Mouse (Mus musculus) neural tube, embryonic 15.5 days (tissue): ENCODE measurements around the gene Pdxdc1. TPM values are rescaled to one million over a fixed set of nuclear protein-coding genes. Genes with fewer than 3 reads are reported as not detected.

ENCODE experiments used
- ATAC-seq: fragments of 200-750 bp; cut with Nextera tagmentation; 2 replicates; pipeline ENCODE4 v1.8.0; 2017; ENCODE audit warnings: mild to moderate bottlenecking, moderate TSS enrichment, moderate library complexity; ENCODE audit not compliant: low FRiP score
- H3K27ac ChIP-seq: fragments of 300-500 bp; sonication (generic); replicated peaks from 2 replicates; pipeline ENCODE4 v1.5.1; 2015; ENCODE audit warnings: mild to moderate bottlenecking, inconsistent platforms
- H3K27me3 ChIP-seq: fragments of 300-500 bp; sonication (generic); replicated peaks from 2 replicates; pipeline ENCODE4 v1.6.1; 2015; ENCODE audit warnings: inconsistent platforms
- H3K36me3 ChIP-seq: fragments of 300-500 bp; sonication (generic); 2 replicates; pipeline ENCODE4 v1.6.1; 2015; ENCODE audit warnings: inconsistent platforms
- H3K4me1 ChIP-seq: fragments of 300-500 bp; sonication (generic); 2 replicates; pipeline ENCODE4 v1.6.1; 2015; ENCODE audit warnings: inconsistent platforms
- H3K4me2 ChIP-seq: fragments of 300-500 bp; sonication (generic); 2 replicates; pipeline ENCODE4 v1.6.1; 2015; ENCODE audit warnings: inconsistent platforms, mild to moderate bottlenecking, moderate library complexity
- H3K4me3 ChIP-seq: fragments of 300-500 bp; sonication (generic); replicated peaks from 2 replicates; pipeline ENCODE4 v1.5.1; 2015; ENCODE audit warnings: mild to moderate bottlenecking, inconsistent platforms
- H3K9ac ChIP-seq: fragments of 300-500 bp; sonication (generic); replicated peaks from 2 replicates; pipeline ENCODE4 v1.6.1; 2015; ENCODE audit warnings: mild to moderate bottlenecking, inconsistent platforms
- H3K9me3 ChIP-seq: fragments of 300-500 bp; sonication (generic); replicated peaks from 2 replicates; pipeline ENCODE4 v1.6.1; 2016; ENCODE audit warnings: inconsistent platforms
- WGBS: fragments of 180-500 bp; shearing (Covaris S2); methylation state at CpG from one replicate; pipeline ENCODE4 v1.1.7; 2015; ENCODE audit warnings: mixed read lengths; 5-methylcytosine and 5-hydroxymethylcytosine counted together
- polyA plus RNA-seq: library from polyadenylated mRNA; unstranded; fragments of >200 nt; fragmentation: Nextera tagmentation; extraction: Ambion mirVana; gene quantifications from 2 replicates; pipeline ENCODE4 v1.2.1, GENCODE M21; 2015

Pdxdc1 gene
- polyA plus RNA-seq, 1 experiment from 2014 or later: 71.1 TPM

DNA sequence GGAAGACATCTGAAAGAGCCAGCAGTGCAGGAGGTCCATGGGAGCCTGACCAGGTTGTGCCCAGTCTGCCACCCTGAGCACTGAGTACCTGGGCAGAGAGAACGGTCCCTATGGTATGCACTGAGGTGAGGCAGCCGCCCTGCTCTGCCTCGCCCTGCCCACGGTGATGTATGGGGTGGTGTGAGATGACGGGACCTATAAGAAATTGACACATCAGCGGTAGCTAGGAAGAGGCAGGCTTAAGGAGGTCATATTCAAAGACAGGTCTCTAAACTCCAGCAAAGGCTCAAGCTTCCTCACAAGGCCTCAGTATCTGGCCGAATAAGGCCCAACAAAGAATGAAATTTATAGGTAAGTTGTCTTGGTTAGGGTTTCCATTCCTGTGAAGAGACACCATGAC lies 18.9 kb upstream of the Pdxdc1 start:
- no peak for ATAC-seq
- Histone ChIP-seq H3K4me2 (no peak overlapping the region), H3K9me3 (0 out of 2 replicates have a peak, but pooled peaks cover 11% of the 10 kb centered on the region), H3K27me3 (no peaks in the 10 kb centered on the region), H3K27ac (no peak overlapping the region), H3K4me3 (no peak overlapping the region), H3K9ac (no peak overlapping the region), H3K4me1 (no peaks in the 10 kb centered on the region), H3K36me3 (0 out of 2 replicates have a peak, but pooled peaks cover 4% of the 10 kb centered on the region)
- WGBS: 97% methylated on average over 7 of the region's 7 CpGs

DNA sequence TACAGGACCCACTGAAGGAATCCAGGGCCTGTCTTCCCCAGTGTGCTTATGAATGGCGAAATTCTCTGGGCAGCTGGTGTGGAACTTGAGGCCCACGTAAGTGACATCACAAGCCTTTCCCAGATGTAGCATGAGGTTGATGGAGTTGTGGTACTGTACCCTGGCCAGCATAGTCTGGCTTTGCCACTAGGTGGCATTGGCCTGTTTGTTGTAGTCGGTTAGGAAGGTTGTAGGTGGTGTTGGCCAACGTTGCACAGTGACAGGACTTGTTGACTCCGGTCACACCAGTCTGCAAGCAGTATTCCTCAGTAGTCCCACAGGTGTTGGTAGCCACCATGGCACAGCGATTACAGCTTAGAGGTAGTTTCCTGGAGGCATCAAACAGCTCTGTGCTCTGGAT lies 18.1 kb upstream of the Pdxdc1 start:
- H3K4me2 ChIP-seq: no peak overlapping the region
- H3K36me3 ChIP-seq: peaks cover 6% of the 10 kb centered on the region; the same call in 1 of the 2 replicates
- H3K4me3 ChIP-seq: no peak overlapping the region
- no peak overlapping the region for H3K27ac ChIP-seq
- no peaks in the 10 kb centered on the region for H3K4me1 ChIP-seq
- 0 out of 2 replicates have a peak, but pooled peaks cover 15% of the 10 kb centered on the region for H3K9me3 ChIP-seq
- H3K9ac ChIP-seq: no peak overlapping the region
- 93% methylated on average over 6 of the region's 6 CpGs for WGBS
- ATAC-seq: no peak
- no peaks in the 10 kb centered on the region for H3K27me3 ChIP-seq

DNA sequence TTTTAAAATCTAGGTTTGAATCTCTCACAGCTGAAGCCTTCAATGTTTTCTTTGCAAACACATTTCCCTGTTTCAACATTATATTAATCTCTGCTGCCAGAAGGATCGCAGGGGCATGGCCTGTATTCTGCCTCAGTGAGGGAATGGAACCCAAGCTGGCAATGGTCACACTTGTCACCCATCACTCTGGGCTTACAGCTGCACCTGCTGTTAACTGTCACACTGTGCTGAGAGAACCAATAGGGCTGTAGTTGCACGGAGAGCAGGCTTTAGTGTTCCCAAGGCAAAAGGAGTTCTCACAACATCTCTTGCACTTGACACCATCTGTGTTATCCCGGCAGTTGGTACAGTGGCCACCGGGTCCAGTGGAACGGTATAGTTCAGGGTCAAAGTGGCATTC lies 17.2 kb upstream of the Pdxdc1 start:
- WGBS: 93% methylated on average over 5 of the region's 5 CpGs
- Histone ChIP-seq H3K4me3 (no peak overlapping the region), H3K36me3 (peaks cover 13% of the 10 kb centered on the region; the same call in 1 of the 2 replicates), H3K27ac (no peak overlapping the region), H3K4me2 (no peak overlapping the region), H3K27me3 (no peaks in the 10 kb centered on the region), H3K9ac (no peak overlapping the region), H3K9me3 (0 out of 2 replicates have a peak, but pooled peaks cover 15% of the 10 kb centered on the region), H3K4me1 (no peaks in the 10 kb centered on the region)
- no peak for ATAC-seq

DNA sequence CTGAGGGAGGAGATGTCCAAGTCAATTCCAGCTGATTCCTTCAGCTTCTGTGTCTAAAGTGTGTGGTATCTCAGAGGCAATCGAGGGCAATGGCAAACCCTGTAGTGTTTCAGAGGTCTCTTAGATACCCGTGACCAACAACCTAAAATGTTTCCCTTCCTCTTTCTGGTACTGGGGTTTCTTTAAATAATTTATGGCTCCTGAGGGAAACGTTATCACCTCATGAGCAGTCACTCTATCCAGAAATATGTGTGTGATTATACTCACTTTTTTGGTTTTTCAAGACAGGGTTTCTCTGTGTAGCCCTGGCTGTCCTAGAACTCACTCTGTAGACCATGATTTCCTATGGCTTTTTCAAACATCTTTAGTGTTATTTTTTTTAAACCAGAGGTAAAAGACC lies 4.4 kb upstream of the Pdxdc1 start:
- H3K9ac ChIP-seq: no peak overlapping the region
- H3K27me3 ChIP-seq: no peaks in the 10 kb centered on the region
- no peaks in the 10 kb centered on the region for H3K9me3 ChIP-seq
- H3K4me1 ChIP-seq: peaks cover 3% of the 10 kb centered on the region; the same call in 1 of the 2 replicates
- ATAC-seq: no peak
- no peak overlapping the region for H3K27ac ChIP-seq
- no peak overlapping the region for H3K4me2 ChIP-seq
- 81% methylated on average over 3 of the region's 3 CpGs for WGBS
- no peaks in the 10 kb centered on the region for H3K36me3 ChIP-seq
- no peak overlapping the region for H3K4me3 ChIP-seq

DNA sequence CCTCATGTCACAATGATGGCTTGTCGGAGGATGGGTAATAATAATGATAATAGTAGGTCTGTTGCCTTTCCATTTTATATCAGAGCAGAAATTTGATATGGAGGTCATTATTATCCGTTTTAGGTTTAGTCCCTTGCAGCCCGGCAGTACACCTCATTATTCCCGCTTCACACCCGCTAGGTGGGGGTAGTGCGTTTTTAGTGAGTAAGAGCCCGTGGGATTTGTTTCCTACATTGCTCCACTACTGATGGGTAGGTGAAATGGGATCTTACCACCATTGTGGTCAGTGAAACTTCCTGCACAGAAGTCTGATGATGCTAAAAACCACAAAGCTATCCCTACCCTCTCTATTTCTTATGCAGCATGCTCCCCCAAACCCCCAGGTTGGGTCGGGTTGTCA lies 557 bp upstream of the Pdxdc1 start:
- Histone ChIP-seq H3K36me3 (no peaks in the 10 kb centered on the region), H3K4me2 (peak overlapping the region; percentile 72), H3K27me3 (no peaks in the 10 kb centered on the region), H3K9me3 (no peaks in the 10 kb centered on the region), H3K27ac (peak overlapping the region; percentile 93), H3K9ac (peak overlapping the region; percentile 71), H3K4me1 (peaks cover 18% of the 10 kb centered on the region), H3K4me3 (peak overlapping the region; percentile 70)
- peak; percentile 90 for ATAC-seq
- 5% methylated on average over 8 of the region's 8 CpGs for WGBS

DNA sequence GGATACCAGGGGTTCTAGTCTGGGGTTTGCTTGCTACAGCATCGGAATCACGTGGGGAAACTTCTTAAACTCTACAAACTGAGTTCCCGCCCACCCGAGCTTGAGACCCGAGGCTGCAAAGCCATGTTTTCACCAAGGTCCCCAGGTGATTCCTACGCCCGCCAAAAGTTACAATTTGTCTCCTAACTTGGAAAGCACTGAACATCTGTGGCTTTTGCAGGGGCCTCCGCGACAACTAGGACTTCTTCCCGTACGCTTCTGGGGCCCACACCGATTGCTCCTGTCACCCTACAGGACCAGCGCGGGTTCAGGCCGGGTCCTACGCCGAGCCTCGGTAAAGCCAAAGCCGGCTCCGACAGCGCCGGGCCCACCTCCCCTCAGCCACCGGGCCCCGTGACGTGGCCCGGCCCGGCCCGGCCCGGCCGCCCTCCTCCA lies 517 bp downstream of the Pdxdc1 start:
- no peak for ATAC-seq
- Histone ChIP-seq H3K9ac (peak overlapping the region; percentile 71), H3K9me3 (no peaks in the 10 kb centered on the region), H3K4me1 (peaks cover 18% of the 10 kb centered on the region), H3K4me3 (peak overlapping the region; percentile 70), H3K27ac (peak overlapping the region; percentile 93), H3K36me3 (no peaks in the 10 kb centered on the region), H3K27me3 (no peaks in the 10 kb centered on the region), H3K4me2 (peak overlapping the region; percentile 72)
- WGBS: under 1% methylated on average over 30 of the region's 30 CpGs

DNA sequence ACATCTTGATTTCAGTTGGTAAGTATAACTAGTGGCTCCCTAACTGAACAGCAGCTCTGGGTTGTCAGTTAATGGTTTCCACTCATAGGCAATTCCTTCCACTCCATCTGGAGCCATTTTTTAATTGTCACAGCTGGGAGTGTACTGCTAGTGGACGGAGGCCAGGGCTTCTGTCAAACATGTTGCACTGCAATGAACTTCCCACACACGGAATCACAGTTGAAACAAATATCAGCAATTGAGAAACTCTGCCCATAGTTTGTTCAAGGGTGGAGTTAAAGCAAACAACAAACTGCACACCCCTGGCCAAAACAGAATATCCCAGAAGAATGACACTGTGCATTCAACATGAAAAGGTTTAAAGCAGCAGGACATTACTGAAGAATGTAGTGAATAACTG lies 4.0 kb downstream of the Pdxdc1 start:
- WGBS: 69% methylated on average over 2 of the region's 2 CpGs
- ATAC-seq: no peak
- Histone ChIP-seq H3K36me3 (no peaks in the 10 kb centered on the region), H3K27me3 (no peaks in the 10 kb centered on the region), H3K9me3 (no peaks in the 10 kb centered on the region), H3K9ac (no peak overlapping the region), H3K4me2 (no peak overlapping the region), H3K4me3 (no peak overlapping the region), H3K27ac (no peak overlapping the region), H3K4me1 (peaks cover 17% of the 10 kb centered on the region)

DNA sequence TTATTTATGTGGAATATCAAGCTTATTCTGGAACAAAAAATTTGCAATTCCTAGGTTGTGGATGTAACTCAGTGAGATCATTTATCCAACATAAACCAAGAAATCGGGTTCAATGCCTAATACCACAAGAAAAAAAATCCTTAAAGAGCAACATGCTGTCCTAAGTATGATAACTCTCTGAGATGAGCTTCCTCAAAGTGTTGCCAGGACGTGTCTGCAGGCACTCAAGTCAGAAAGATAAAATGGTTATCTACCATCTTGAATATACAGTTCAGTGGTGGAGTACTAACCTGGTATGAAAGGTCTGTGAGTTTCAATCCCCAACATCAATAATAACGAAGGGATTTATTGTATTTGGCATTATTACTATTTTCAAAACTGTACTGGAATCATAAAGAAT lies 6.6 kb downstream of the Pdxdc1 start:
- ATAC-seq: no peak
- Histone ChIP-seq H3K36me3 (no peaks in the 10 kb centered on the region), H3K27me3 (no peaks in the 10 kb centered on the region), H3K9ac (no peak overlapping the region), H3K4me1 (peaks cover 5% of the 10 kb centered on the region), H3K9me3 (no peaks in the 10 kb centered on the region), H3K4me2 (no peak overlapping the region), H3K27ac (no peak overlapping the region), H3K4me3 (no peak overlapping the region)
- 92% methylated on average over 3 of the region's 3 CpGs for WGBS

DNA sequence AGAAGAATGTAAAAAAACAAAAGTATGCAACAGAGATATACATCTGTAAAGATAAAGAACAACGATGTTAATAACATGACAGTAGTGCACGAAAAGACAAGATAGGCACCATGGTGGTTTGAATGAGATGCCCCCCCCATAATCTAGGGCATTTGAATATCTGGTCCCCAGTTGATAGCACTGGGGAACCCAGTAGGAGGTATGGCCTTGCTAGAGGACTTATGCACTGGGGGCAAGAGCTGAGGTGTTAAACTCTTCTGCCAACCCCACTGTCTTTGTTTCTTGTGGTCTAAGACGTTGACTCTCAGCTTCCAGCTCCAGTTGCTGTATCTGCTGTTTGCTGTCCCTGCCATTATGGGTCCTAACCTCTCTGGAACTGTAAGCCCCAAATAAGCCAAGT lies 7.2 kb downstream of the Pdxdc1 start:
- H3K4me2 ChIP-seq: no peak overlapping the region
- no peak overlapping the region for H3K9ac ChIP-seq
- WGBS: 91% methylated on average over 3 of the region's 3 CpGs
- H3K4me3 ChIP-seq: no peak overlapping the region
- ATAC-seq: no peak
- no peak overlapping the region for H3K27ac ChIP-seq
- H3K9me3 ChIP-seq: no peaks in the 10 kb centered on the region
- H3K4me1 ChIP-seq: 0 out of 2 replicates have a peak, but pooled peaks cover 3% of the 10 kb centered on the region
- no peaks in the 10 kb centered on the region for H3K36me3 ChIP-seq
- no peaks in the 10 kb centered on the region for H3K27me3 ChIP-seq

DNA sequence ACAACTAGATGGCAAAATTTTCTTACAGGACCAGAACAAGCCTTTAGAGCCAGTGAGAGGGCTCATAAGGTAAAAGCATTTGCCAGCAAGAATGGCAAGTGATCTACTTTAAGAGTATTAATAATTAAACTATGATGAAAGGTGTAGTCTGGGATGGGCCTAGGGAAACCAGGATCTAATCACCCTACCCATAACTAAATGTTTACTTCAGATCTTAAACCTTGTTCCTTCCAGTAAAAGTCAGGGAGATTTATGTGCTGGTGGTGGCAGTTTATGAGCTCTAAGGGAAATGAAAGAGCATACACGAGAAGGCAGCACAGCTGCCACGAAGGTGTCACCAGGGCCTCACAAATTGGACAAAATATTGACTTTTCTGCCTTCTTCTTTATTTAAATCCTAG lies 8.8 kb downstream of the Pdxdc1 start:
- Histone ChIP-seq H3K9me3 (no peaks in the 10 kb centered on the region), H3K4me1 (0 out of 2 replicates have a peak, but pooled peaks cover 3% of the 10 kb centered on the region), H3K36me3 (no peaks in the 10 kb centered on the region), H3K4me2 (no peak overlapping the region), H3K4me3 (no peak overlapping the region), H3K9ac (no peak overlapping the region), H3K27me3 (no peaks in the 10 kb centered on the region), H3K27ac (no peak overlapping the region)
- no peak for ATAC-seq
- 34% methylated on average over 2 of the region's 2 CpGs for WGBS

DNA sequence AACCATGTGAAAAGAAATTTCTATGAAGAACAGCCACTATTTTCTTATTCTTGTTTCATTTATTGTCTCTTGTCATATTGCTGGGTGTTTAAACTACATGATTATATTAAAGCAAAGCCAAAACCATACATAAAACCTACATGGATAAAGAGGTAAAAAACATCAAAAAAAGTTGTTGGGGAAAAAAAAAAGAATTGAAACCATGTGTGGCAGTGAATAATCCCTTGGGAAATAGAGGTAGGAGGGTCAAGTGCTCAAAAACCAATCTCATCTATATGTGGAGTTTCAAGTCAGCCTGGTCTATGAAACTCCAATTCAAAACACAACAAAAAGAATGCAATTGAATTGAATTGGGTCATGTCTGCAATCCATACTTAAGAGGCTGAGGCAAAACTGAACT lies 10.1 kb downstream of the Pdxdc1 start:
- Histone ChIP-seq H3K27me3 (no peaks in the 10 kb centered on the region), H3K27ac (no peak overlapping the region), H3K9ac (no peak overlapping the region), H3K4me3 (no peak overlapping the region), H3K36me3 (no peaks in the 10 kb centered on the region), H3K9me3 (no peaks in the 10 kb centered on the region), H3K4me2 (no peak overlapping the region), H3K4me1 (no peaks in the 10 kb centered on the region)
- ATAC-seq: no peak

DNA sequence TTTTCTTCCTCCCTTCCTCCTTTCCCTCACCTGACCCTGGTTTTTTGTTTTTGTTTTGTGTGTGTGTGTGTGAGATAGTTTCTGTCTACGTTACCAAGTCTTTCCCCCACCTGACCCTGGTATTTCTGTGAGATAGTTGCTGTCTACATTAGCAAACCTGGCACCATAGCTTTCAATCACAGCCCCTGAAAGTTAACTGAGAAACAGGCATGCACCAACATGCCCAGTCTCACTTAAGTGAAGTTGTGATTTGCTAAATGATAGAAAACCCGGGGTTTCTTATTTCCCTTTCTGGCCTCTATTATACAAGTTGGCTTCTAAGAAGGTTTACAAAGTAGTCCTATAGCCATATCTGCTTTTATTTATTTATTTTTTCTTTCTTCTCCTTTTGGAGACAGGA lies 12.5 kb downstream of the Pdxdc1 start:
- Histone ChIP-seq H3K9me3 (no peaks in the 10 kb centered on the region), H3K36me3 (no peaks in the 10 kb centered on the region), H3K4me3 (no peak overlapping the region), H3K9ac (no peak overlapping the region), H3K4me2 (no peak overlapping the region), H3K27me3 (no peaks in the 10 kb centered on the region), H3K27ac (no peak overlapping the region), H3K4me1 (no peaks in the 10 kb centered on the region)
- 93% methylated on average over 2 of the region's 2 CpGs for WGBS
- ATAC-seq: no peak
